Comparison of ENCODE assay signal across 9 mouse cellular contexts in genomic region chr15:80784553-80784971, GRCm38 (mm10).
DNase-seq lines count a peak whose midpoint lies in the region; ATAC-seq lines count a peak whose summit lies in the region.
"Had no signal": no experiment of that assay in that cellular context is flagged by ENCODE, and none has a peak within 500 bp of the region (broad histone marks: within the 10 kb centered on the region; RNA-seq: fewer than 3 reads in every experiment).

No protein-coding gene starts in this region.

- no peaks in the 10 kb centered on the region for H3K9me3 ChIP-seq in embryonic facial prominence, embryonic 14.5 days (ENCODE audit: control insufficient read depth, low read length)
- H3K9me3 ChIP-seq in embryonic facial prominence, embryonic 10.5 days: no peaks in the 10 kb centered on the region

- H3K4me2 ChIP-seq in embryonic facial prominence, embryonic 14.5 days (ENCODE audit: low read depth, low read length): 0 out of 2 replicates have a peak overlapping the region, but pooled peaks have one; percentile 7
- H3K4me2 ChIP-seq: hindbrain, embryonic 14.5 days had no signal

- H3K4me3 ChIP-seq in embryonic facial prominence, embryonic 14.5 days (ENCODE audit: low read depth, low read length): no peak overlapping the region
- no peak overlapping the region for H3K4me3 ChIP-seq in embryonic facial prominence, embryonic 10.5 days

- 42% methylated on average over 7 of the region's 7 CpGs for WGBS in embryonic facial prominence, embryonic 14.5 days
- WGBS in embryonic facial prominence, embryonic 10.5 days: 50% methylated on average over 7 of the region's 7 CpGs

- no peak overlapping the region for H3K27ac ChIP-seq in embryonic facial prominence, embryonic 14.5 days (replicated peaks; ENCODE audit: low read depth, low read length)
- no peak overlapping the region for H3K27ac ChIP-seq in embryonic facial prominence, embryonic 10.5 days (replicated peaks)
- H3K27ac ChIP-seq: hindbrain, embryonic 14.5 days had no signal

- H3K9ac ChIP-seq in embryonic facial prominence, embryonic 14.5 days (ENCODE audit: low read depth, low read length): no peak overlapping the region
- H3K9ac ChIP-seq: hindbrain, embryonic 14.5 days had no signal

- peak; percentile 88; the same call in 1 of the 2 replicates for ATAC-seq in embryonic facial prominence, embryonic 14.5 days (ENCODE audit: low read depth)
- ATAC-seq in inflammation-experienced regulatory T-cells, adult 6 months: no peak

- no peaks in the 10 kb centered on the region for H3K27me3 ChIP-seq in embryonic facial prominence, embryonic 14.5 days (replicated peaks; ENCODE audit: control insufficient read depth, insufficient read depth, low read length)
- no peaks in the 10 kb centered on the region for H3K27me3 ChIP-seq in embryonic facial prominence, embryonic 10.5 days (replicated peaks; ENCODE audit: low read depth, poor library complexity, severe bottlenecking)

- peak; percentile 66 for DNase-seq in embryonic facial prominence, embryonic 14.5 days (ENCODE audit: low spot score)
- no peak for DNase-seq in embryonic facial prominence, embryonic 10.5 days (ENCODE audit: low spot score)
- peak; percentile 23 to 34 for DNase-seq in urinary bladder, postnatal 36 days (ENCODE audit: low spot score in 2 of 2)
- no peak for DNase-seq in urinary bladder, postnatal 10 days (ENCODE audit: low spot score)
- peak; percentile 63 to 84 for DNase-seq in lung, adult 18-20 months
- no peak for DNase-seq in thymus, postnatal 25 days
- no peak for DNase-seq in frontal cortex, postnatal 14 days (ENCODE audit: low spot score in 2 of 2)

- H3K36me3 ChIP-seq in embryonic facial prominence, embryonic 14.5 days (ENCODE audit: control insufficient read depth, insufficient read depth, low read length): no peaks in the 10 kb centered on the region
- no peaks in the 10 kb centered on the region for H3K36me3 ChIP-seq in embryonic facial prominence, embryonic 10.5 days (replicated peaks)

- H3K4me1 ChIP-seq in embryonic facial prominence, embryonic 14.5 days (ENCODE audit: control insufficient read depth, insufficient read depth, low read length): peaks cover 6% of the 10 kb centered on the region
- H3K4me1 ChIP-seq in embryonic facial prominence, embryonic 10.5 days: peaks cover 8% of the 10 kb centered on the region

Comparison
In these comparisons a context has a peak if more than half of its experiments do, and no peak if none do; other contexts are left out.
1. DNase-seq: peak in embryonic facial prominence, embryonic 14.5 days (single experiment), urinary bladder, postnatal 36 days (2 of 2) and lung, adult 18-20 months (2 of 2); none in embryonic facial prominence, embryonic 10.5 days (single experiment), urinary bladder, postnatal 10 days (single experiment), thymus, postnatal 25 days (single experiment) and frontal cortex, postnatal 14 days (0 of 2).